Mouse (Mus musculus) kidney, adult 2 months (tissue): Measurements from ENCODE around the gene Phc1.

ENCODE experiments used
- CTCF ChIP-seq: fragments of 200-500 bp; conservative IDR thresholded peaks from 2 replicates; pipeline ENCODE4 v1.5.1; 2011; ENCODE audit warnings: low read depth, mild to moderate bottlenecking, control low read depth, low read length, moderate library complexity, mixed read lengths; ENCODE audit not compliant: insufficient read depth, insufficient read length
- POLR2A ChIP-seq: fragments of 200-500 bp; IDR thresholded peaks from one replicate; pipeline ENCODE4 v1.6.1; 2011; ENCODE audit warnings: low read depth, low read length, control low read depth

DNA sequence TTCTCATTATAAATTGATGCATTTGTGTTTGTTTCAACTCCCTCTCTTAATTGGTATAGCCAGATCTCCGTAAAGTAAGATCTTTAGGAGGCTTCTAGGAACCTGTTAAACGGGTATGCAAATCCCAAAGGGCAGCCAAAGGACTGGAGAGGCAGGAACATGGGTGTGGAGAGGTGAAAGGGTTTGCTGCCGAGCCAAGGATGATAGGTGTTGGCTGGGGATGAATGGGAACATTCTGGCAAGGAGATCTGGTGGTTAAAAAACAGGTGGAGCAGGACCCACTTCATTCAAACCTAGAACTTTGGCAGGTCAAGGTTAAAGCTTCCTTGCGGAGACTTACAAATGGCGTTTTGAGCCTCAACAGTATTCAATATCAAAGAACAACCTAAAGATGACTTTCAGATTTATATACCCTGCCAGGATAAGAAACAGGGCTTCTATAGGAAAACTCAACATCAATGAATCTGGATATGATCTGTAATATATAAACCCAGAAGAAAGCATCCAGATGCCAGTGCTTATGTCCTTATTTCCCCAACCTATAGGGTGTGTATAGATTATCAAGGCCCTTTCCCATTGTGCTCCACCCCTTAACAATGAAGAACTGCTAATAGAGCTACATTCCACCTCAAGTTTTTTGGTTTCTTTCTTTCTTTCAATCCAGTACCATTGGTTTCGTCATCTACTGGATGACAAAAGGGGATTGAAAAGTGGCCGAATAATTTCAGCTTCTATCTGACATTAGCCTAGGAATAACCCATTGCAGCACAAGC lies 863 bp upstream of the Phc1 start:
- TF ChIP-seq CTCF: no peak
- no peak for TF ChIP-seq POLR2A
